Mouse (Mus musculus): Measurements from ENCODE around the gene Wfdc17.

GRCm38 (mm10) chr11:83733071-83733640 is 29.4 kb downstream of the Wfdc17 start:
- TF ChIP-seq GATA1 (IDR thresholded peaks at IDR 0.05; ENCODE audit: borderline replicate concordance, low read length), result no peak
- TF ChIP-seq FLI1 (IDR thresholded peaks at IDR 0.05; ENCODE audit: low read length), result no peak

Data from megakaryocyte, embryonic 14.5 days (primary cell).